Mouse (Mus musculus): Measurements from ENCODE around the gene Irs3. TPM values are rescaled to one million over a fixed set of nuclear protein-coding genes. Genes with fewer than 3 reads are reported as not detected.

The Irs3 gene
- 0.17 and 0.18 TPM in 2 replicates for polyA plus RNA-seq (2012; rRNA removed)

GRCm38 (mm10) chr5:137645652-137646091 lies at the start of gene Irs3:
Irs3 (minus strand) TSS chr5:137645714.
- WGBS, result 35% methylated on average over 11 of the region's 11 CpGs
- no peak within 1 kb of the TSS for H3K27ac ChIP-seq (ENCODE audit: insufficient read depth, low read length)
- DNase-seq, result no peak
- H3K4me3 ChIP-seq (replicated peaks; ENCODE audit: insufficient read depth, low read depth, low read length), result no peak within 1 kb of the TSS
- no peaks in the 10 kb centered on the region for H3K4me1 ChIP-seq (ENCODE audit: control insufficient read depth, insufficient read depth, low read length)
- TF ChIP-seq POLR2A (IDR thresholded peaks at IDR 0.05; ENCODE audit: borderline replicate concordance, insufficient read depth, low read length), result no peak
- TF ChIP-seq CTCF (IDR thresholded peaks at IDR 0.05; ENCODE audit: borderline replicate concordance, insufficient read depth, low read depth, low read length), result no peak
- H3K27me3 ChIP-seq (ENCODE audit: control insufficient read depth, insufficient read depth, low read length), result no peaks in the 10 kb centered on the region; the same call in 1 of the 2 replicates

DNA sequence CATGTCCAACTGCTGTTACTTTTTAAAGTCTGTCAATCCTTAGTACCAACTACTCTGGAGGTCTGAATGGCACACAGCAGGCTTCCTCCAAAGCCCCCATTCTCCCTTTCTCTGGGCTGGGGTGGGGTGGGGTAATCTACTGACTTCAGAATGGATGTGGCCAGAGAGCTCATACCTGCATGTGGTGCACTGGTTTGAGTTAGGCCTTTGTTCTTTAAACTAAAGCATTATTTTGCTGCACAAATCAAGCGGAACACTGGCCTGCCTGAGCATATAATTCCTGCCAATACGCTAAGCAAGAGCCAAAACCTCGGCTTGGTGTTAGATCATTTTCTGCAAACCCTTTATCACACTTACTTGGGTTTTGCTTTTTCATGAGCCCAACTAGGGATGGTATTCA lies 49.3 kb upstream of the Irs3 start:
- DNase-seq, result no peak
- WGBS, result 24% methylated on average over 3 of the region's 3 CpGs
- H3K27ac ChIP-seq (ENCODE audit: insufficient read depth, low read length), result no peak overlapping the region
- H3K27me3 ChIP-seq (ENCODE audit: control insufficient read depth, insufficient read depth, low read length), result no peaks in the 10 kb centered on the region
- no peak overlapping the region for H3K4me3 ChIP-seq (replicated peaks; ENCODE audit: insufficient read depth, low read depth, low read length)
- no peaks in the 10 kb centered on the region for H3K4me1 ChIP-seq (ENCODE audit: control insufficient read depth, insufficient read depth, low read length)
- no peak for TF ChIP-seq CTCF (IDR thresholded peaks at IDR 0.05; ENCODE audit: borderline replicate concordance, insufficient read depth, low read depth, low read length)
- no peak for TF ChIP-seq POLR2A (IDR thresholded peaks at IDR 0.05; ENCODE audit: borderline replicate concordance, insufficient read depth, low read length)

DNA sequence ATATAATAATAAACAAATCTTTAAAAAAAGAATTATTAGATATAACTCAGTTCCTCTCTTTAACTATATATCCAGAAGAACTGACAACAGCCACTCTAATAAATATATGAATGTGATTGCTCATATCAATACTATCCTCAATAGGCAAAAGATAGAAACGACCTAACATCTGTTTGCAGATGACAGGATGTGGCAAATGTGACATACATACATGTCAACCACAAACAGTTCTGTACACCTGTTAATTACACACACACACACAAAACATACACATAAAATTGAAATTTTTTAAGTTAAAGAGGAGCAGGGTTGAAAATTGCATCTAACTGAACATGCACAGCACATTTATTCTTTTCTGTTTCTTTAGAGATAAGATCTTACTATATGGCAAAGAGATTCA lies 46.4 kb upstream of the Irs3 start:
- H3K27me3 ChIP-seq (ENCODE audit: control insufficient read depth, insufficient read depth, low read length), result no peaks in the 10 kb centered on the region

DNA sequence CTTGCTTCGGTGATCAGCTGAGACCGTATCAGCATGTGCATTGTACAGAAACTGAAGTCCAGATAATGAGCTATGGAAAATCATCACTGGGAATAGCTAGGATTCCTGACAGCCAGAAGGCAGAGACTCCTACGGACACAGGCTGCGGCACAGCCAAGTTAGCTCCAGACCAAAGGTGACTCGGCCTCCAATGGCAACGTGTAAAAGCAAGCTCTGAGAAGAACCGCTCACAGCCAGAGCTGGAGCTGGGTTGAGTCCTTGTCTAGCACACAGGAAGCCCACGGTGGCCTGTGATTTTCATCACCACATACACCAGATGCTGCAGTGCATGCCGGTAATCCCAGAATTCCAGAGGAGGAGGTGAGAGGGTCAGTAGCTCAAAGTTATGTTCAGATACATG lies 45.0 kb upstream of the Irs3 start:
- H3K27ac ChIP-seq (ENCODE audit: insufficient read depth, low read length), result no peak overlapping the region
- DNase-seq, result no peak
- no peaks in the 10 kb centered on the region for H3K27me3 ChIP-seq (ENCODE audit: control insufficient read depth, insufficient read depth, low read length)
- no peak for TF ChIP-seq POLR2A (IDR thresholded peaks at IDR 0.05; ENCODE audit: borderline replicate concordance, insufficient read depth, low read length)
- no peak for TF ChIP-seq CTCF (IDR thresholded peaks at IDR 0.05; ENCODE audit: borderline replicate concordance, insufficient read depth, low read depth, low read length)
- no peak overlapping the region for H3K4me3 ChIP-seq (replicated peaks; ENCODE audit: insufficient read depth, low read depth, low read length)
- 61% methylated on average over 9 of the region's 9 CpGs for WGBS
- no peaks in the 10 kb centered on the region for H3K4me1 ChIP-seq (ENCODE audit: control insufficient read depth, insufficient read depth, low read length)

More for the DNA sequence above, 46.4 kb upstream of the Irs3 start:
- Histone ChIP-seq H3K27ac (ENCODE audit: insufficient read depth, low read length) (no peak overlapping the region), H3K4me3 (replicated peaks; ENCODE audit: insufficient read depth, low read depth, low read length) (no peak overlapping the region), H3K4me1 (ENCODE audit: control insufficient read depth, insufficient read depth, low read length) (no peaks in the 10 kb centered on the region)
- DNase-seq, result no peak
- WGBS, result 72% methylated on average over 1 of the region's 1 CpGs
- TF ChIP-seq CTCF (IDR thresholded peaks at IDR 0.05; ENCODE audit: borderline replicate concordance, insufficient read depth, low read depth, low read length) (no peak), POLR2A (IDR thresholded peaks at IDR 0.05; ENCODE audit: borderline replicate concordance, insufficient read depth, low read length) (no peak)

GRCm38 (mm10) chr5:137689974-137690373 lies 44.5 kb upstream of the Irs3 start:
- H3K4me1 ChIP-seq (ENCODE audit: control insufficient read depth, insufficient read depth, low read length), result no peaks in the 10 kb centered on the region
- H3K4me3 ChIP-seq (replicated peaks; ENCODE audit: insufficient read depth, low read depth, low read length), result no peak overlapping the region
- TF ChIP-seq POLR2A (IDR thresholded peaks at IDR 0.05; ENCODE audit: borderline replicate concordance, insufficient read depth, low read length), result no peak
- TF ChIP-seq CTCF (IDR thresholded peaks at IDR 0.05; ENCODE audit: borderline replicate concordance, insufficient read depth, low read depth, low read length), result no peak
- no peak overlapping the region for H3K27ac ChIP-seq (ENCODE audit: insufficient read depth, low read length)
- WGBS, result 93% methylated on average over 3 of the region's 3 CpGs
- DNase-seq, result no peak
- no peaks in the 10 kb centered on the region for H3K27me3 ChIP-seq (ENCODE audit: control insufficient read depth, insufficient read depth, low read length)

DNA sequence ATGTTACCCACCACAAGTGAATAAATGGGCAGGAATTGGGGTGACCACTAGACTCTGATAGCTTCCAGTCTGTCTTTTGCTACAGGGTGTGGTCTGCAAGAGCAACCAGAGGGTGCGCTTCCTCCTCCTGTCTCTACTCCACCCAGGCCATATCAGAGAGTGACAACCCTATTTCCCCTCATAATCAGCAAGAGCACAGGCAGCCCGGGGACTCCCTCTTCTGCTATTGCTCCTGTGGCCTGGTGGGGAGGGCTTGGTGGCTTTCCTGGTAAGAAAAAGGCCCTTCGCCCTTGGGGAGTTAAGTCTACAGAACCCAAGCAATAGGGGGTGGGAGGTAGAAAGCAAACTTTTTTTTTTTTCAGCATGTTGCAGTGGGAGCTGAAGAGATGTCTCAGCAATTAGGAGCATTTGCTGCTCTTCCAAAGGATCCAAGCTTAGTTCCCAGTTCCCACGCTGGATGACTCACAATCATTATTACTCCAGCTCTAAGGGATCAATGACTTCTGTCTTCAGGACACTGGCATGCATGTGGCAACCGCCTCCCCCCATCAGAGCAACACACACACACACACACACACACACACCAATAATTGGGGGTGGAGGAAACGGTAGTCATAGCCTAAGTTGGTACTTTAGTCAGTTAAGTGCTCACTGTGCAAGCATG lies 40.7 kb upstream of the Irs3 start:
- no peak for TF ChIP-seq CTCF (IDR thresholded peaks at IDR 0.05; ENCODE audit: borderline replicate concordance, insufficient read depth, low read depth, low read length)
- no peak for TF ChIP-seq POLR2A (IDR thresholded peaks at IDR 0.05; ENCODE audit: borderline replicate concordance, insufficient read depth, low read length)
- WGBS, result 86% methylated on average over 6 of the region's 6 CpGs
- DNase-seq, result no peak

DNA sequence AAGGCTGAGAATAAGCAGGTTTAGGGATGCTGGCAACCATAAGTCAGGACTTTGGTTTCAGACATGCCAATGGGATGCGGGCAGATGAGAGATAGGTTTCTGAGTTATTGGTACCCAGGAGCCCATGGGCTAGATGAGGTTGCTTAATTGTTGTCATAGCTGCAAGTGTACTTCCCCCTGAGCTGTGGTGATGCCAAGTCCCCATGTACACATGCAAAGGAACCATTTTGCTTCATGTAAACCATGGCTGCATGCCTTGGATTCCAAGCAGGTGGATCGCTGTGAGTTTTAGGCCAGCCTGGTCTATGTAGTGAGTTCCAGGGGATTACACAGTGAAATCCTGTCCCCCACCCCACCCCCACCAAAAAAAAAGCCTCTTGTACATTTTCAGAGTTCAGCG lies 40.1 kb upstream of the Irs3 start:
- WGBS, result 97% methylated on average over 3 of the region's 3 CpGs
- Histone ChIP-seq H3K4me1 (ENCODE audit: control insufficient read depth, insufficient read depth, low read length) (peaks cover 5% of the 10 kb centered on the region; the same call in 1 of the 2 replicates), H3K27ac (ENCODE audit: insufficient read depth, low read length) (no peak overlapping the region), H3K27me3 (ENCODE audit: control insufficient read depth, insufficient read depth, low read length) (no peaks in the 10 kb centered on the region), H3K4me3 (replicated peaks; ENCODE audit: insufficient read depth, low read depth, low read length) (no peak overlapping the region)
- TF ChIP-seq CTCF (IDR thresholded peaks at IDR 0.05; ENCODE audit: borderline replicate concordance, insufficient read depth, low read depth, low read length), result no peak
- no peak for TF ChIP-seq POLR2A (IDR thresholded peaks at IDR 0.05; ENCODE audit: borderline replicate concordance, insufficient read depth, low read length)
- DNase-seq, result no peak

More for the DNA sequence above, 40.7 kb upstream of the Irs3 start:
- Histone ChIP-seq H3K4me1 (ENCODE audit: control insufficient read depth, insufficient read depth, low read length) (peaks cover 5% of the 10 kb centered on the region; the same call in 1 of the 2 replicates), H3K27me3 (ENCODE audit: control insufficient read depth, insufficient read depth, low read length) (no peaks in the 10 kb centered on the region), H3K4me3 (replicated peaks; ENCODE audit: insufficient read depth, low read depth, low read length) (no peak overlapping the region), H3K27ac (ENCODE audit: insufficient read depth, low read length) (no peak overlapping the region)

All from cerebellum, adult 2 months (tissue).